Mouse (Mus musculus): Measurements from ENCODE around the gene Calm4.

Calm4 gene

DNA sequence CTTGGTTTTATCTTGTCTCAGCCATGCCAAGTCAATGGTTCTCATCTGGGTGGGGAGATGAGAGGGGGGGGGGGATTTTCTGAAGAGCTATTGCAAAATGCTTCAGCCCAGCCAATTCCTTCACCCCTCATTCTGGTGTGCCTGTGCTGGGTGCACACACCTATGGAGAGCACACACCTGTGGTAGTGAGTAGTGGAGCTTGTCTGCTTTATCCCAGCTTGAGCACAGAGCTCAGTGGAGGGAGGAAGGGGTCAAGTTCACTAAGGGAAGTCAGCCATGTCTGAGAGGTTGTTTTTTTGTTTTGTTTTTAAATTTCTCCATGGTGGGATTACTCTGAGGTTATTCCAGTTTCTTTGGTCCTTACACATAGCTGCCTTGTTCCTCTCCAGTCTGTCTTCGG lies 18.7 kb downstream of the Calm4 start:
- DNase-seq (ENCODE audit: low read depth in 2 of 2, low spot score in 2 of 2) = no peak

DNA sequence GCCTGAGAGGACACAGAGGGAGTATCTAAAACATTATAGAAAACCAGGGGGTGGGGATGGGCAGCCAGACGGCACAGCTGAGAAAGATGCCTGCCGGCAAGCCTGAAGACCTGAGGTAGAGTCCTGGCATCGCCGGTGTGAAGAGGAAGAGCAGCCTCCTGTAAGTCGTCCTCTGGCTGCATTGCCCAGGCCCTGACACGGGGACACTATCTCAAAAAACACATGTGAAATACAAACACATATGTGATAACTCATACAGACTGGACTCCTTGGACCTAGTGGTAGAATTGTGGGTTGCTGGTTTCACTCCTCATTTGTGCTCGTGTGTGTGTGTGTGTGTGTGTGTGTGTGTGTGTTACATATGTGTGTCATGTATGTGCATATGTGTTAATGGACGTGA lies 23.7 kb downstream of the Calm4 start:
- no peak for DNase-seq (ENCODE audit: low read depth in 2 of 2, low spot score in 2 of 2)

DNA sequence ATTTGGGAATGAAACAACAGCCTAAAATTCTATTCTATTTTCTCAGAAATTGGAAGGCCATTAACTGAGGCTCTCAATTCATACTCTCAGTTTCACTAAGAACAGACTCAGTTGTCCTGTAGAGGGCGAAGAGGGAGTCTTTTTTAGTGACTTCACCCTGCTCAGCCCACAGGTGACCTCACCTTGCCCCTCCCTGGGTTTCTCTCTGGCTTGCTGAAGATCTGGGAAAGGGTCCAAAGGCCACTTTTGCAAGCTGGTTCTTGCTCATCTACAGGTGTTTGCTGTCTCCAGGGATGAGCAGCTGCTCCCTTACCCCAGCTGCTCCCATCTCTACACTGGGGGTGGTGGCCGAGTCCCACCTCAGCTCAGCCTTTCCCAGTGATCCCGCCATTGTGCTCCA lies 24.8 kb downstream of the Calm4 start:
- DNase-seq (ENCODE audit: low read depth in 2 of 2, low spot score in 2 of 2) = no peak

DNA sequence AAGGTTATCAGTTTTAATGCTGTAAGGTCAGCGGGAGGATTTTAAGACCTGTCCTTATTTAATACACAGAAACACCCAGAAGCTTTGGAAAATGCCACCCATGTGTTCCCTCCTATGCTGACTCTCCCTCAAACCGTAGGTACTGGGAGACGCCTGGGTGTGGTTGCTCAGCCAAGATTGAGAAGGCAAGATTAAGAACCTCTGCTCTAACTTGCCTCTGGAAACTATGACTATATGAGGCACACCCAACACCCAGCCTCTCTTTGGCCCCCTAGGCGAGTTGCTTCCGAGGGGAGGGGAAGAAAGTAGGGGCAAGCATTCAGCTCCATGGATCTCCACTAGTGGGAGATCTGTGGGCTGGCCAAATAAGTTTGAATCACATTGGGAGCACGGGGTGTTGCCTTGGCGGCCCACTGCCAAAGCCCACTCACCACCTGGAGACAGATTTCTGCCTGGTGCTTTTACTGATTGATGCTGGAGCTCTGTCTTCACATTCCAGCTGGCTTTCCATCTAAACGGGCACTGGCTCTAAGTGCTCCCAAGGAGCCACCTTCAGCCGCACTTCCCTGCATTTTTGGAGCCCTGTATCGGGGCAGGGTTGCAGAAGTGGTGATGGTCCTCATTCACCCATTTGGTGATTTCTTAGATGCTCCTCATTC lies 25.5 kb downstream of the Calm4 start:
- no peak for DNase-seq (ENCODE audit: low read depth in 2 of 2, low spot score in 2 of 2)

DNA sequence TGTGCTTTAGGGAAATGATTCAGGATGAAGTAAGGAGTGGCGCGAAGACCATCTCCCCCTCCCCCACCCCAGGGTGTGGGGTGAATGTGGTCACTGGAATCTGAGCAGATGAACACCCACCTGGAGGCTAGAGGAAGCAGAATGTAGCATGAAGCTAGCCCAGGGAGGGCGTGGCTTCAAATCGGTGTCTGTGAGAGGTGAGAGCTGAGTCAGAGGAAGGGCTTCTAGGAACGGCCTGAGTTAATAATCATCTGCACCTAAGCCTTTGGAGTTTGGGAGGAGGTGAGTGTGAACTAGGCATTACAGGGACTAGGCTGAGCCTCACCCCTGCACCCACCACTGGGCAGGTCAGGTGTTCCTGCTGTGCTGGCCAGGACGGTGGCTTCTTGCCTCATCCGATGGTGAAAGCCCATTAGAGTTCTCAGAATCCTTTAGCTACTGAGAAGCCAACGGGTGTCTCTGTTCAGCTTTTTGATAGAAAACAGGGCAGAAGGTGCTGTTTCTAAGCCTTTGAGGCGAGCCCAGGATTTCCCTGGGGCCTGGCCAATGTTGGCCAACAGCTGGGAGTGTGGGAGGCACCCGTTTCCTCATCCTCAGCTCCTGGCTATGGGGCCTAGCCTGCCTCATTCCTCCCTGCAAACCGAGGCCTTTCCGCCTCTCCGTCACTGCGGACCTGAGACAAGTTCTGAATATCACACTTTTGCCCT lies 28.2 kb downstream of the Calm4 start:
- DNase-seq (ENCODE audit: low read depth in 2 of 2, low spot score in 2 of 2) = no peak

GRCm38 (mm10) chr13:3866355-3867052 lies 28.9 kb downstream of the Calm4 start:
- DNase-seq (ENCODE audit: low read depth in 2 of 2, low spot score in 2 of 2) = no peak

DNA sequence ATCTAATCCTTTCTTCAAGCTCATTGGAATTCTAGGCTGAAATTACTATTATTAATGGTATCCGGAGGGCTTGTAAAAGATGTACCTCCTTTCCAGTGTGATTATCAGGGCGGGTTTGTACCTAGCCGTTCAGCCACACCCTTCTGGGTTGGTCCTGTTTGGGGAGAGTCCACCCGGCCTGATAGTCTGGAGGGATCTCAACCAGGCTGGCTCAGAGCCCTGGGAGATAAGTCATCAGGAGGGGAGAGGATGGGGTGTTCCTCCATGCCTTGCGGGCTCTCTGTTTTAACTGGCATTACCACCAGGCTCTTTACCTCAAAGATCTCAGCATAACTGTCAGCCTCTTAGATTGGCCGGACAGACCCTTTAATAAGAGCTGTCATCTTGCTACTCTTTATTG lies 29.6 kb downstream of the Calm4 start:
- no peak for DNase-seq (ENCODE audit: low read depth in 2 of 2, low spot score in 2 of 2)

GRCm38 (mm10) chr13:3869901-3870300 lies 32.3 kb downstream of the Calm4 start:
- DNase-seq (ENCODE audit: low read depth in 2 of 2, low spot score in 2 of 2) = no peak

DNA sequence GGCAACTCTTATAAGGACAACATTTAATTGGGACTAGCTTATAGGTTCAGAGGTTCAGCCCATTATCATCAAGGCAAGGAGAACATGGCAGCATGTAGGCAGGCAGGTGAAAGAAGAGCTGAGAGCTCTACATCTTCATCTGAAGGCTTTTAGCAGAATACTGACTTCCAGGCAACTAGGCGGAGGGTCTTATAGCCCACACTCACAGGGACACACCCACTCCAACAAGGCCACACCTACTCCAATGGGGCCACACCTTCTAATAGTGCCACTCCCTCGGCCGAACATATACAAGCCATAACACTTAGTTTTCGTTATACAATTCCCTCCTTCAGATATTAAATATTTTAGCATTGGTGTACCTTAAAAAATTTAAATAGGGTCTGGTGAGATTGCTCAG lies 35.3 kb downstream of the Calm4 start:
- no peak for DNase-seq (ENCODE audit: low read depth in 2 of 2, low spot score in 2 of 2)

DNA sequence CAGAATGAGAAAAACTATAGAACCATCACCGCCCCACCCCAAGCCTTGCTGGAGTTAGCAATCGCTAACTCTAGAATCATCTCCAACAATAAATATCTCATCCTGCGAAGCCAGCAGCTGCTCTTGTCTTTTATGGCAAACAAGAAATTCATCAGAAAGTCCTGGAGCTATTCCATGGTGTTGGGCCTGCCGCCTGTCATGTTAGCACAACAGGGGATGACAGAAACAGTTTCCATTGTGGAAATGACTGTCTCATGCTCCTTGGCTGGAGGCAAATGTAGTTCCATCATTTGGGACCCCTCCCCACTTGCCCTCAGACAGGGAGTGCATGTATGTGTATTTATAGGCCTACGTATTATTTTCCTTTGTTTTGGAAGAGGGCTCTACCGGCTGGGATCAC lies 38.9 kb downstream of the Calm4 start:
- no peak for DNase-seq (ENCODE audit: low read depth in 2 of 2, low spot score in 2 of 2)

DNA sequence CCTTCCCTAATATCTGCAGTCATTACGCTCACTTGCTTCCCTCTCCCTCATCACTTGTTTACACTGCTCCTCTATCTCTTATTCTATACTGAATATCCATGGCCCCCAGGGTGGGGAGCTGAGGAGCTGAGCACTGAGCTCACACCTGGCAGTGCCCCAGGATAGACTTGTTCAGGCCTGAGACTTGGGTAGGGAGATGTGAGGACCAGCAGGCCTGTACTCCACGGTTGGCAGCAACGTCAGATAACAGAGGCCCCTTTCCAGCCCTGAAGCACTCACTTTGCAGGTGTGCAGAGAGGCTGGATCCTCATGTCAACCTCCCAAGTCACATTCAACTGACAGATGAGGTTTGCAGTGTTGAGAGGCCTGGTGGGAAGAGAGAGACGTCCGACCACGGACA lies 39.6 kb downstream of the Calm4 start:
- DNase-seq (ENCODE audit: low read depth in 2 of 2, low spot score in 2 of 2) = no peak

- DNase-seq (ENCODE audit: low read depth in 2 of 2, low spot score in 2 of 2) = no peak
Observed at GRCm38 (mm10) chr13:3877679-3878220, 40.2 kb downstream of the Calm4 start.

DNA sequence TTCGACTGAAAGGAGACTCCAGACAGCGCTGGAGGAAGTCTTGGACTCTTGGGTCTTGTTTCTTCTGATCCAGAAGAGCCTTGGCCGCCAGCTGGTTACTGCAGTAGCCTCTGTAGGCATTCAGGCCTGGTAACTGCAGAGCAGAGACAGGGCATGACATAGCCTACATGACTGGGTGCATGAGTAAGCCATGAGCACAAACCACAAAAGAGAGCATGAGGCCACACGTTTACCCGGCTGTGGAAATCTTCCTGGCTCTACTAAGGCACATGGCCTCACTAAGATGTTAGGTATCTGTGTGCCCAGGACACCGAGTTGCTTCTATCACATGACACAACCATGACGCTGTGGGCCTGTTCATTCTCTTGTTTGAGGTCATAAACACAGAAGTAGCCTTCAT lies 49.1 kb downstream of the Calm4 start:
- DNase-seq (ENCODE audit: low read depth in 2 of 2, low spot score in 2 of 2) = no peak
